Mouse (Mus musculus) liver, embryonic 14.5 days (tissue): Measurements from ENCODE around the gene Pbx1.

Experiments
- CTCF ChIP-seq: IDR thresholded peaks from 2 replicates; pipeline ENCODE4 v1.5.1; 2016; ENCODE audit warnings: antibody characterized with exemption, low read depth, control low read depth
- EP300 ChIP-seq: IDR thresholded peaks from 2 replicates; pipeline ENCODE4 v1.6.1; 2016; ENCODE audit warnings: antibody characterized with exemption, low read depth

DNA sequence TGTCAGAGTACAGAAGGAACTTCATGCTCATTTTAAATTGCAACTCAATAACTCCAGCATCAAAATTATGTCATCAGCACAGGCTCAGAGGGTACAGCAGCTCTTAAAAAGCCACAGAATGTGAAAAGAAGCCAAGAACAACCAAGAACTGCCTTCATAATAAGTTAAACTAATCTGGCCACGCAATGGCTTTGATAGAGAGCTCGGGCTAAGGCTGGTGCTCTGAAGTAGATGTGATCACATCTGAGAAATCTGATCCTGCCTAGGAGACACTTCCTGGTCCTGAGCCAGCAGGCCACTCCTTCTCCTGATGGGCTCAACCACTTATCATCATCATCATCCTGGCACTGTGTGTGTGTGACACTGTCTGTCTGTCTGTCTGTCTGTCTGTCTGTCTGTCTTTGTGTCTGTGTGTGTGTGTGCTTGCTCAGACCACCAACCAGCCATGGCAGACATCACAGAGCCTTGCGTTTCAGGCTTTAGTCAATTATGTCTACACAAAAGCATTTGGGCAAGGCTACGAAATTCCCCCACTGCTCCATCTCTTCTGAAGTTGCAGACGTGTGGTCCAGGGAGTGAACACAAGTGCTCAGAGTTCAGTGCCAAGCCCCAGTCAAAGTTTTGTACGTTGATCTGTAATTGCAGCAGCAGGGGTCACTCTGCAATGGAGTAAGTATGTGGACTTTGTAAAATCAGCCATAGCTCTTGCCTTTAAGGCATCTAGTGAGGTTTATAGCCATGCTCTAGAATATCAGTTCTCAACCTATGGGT, 203.1 kb downstream of the Pbx1 start:
- TF ChIP-seq CTCF (no peak), EP300 (no peak)
